Mouse (Mus musculus): ENCODE results near the gene Crat.

Crat gene

DNA sequence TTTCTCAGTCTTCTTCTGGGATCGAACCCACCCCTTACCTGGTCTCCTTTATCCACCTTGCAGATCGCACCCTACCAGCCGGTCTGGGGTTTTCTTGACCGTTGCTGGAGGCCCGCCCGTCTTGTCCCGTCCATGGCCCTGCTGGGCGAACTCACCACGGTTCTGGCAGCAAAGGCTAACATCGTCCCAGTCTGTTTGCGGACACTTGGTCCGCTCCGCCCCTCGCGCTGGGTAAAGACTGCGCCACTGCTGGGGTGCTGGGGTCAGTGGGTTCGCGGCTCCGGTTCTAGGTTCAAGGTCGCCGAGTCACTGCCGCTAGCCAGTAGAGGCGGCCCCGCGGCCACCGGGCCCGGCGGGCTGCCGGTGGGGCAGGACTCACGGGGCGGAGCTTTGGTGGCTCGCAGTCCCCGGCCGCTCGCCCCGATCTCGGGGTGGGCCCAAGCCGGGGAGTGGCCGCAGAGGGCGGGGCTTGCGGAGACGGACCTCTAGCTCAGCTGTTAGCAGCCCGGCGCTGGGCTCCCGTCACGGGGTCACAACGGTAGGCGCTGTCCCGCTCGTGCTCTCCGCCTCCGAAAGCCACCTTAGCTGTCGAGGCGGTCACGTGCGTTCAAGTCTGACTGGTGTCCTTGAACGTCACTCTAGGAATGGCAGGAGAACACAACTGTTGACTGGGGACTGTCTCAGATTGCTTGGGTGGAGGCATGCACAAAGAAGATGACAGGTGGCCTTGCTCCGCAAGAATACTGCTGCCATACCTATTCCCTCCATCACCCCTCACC, at the start of gene Crat:
Gene Crat (minus strand): TSS at position 657 of the 779 bp plus-strand sequence.
- DNase-seq, result peak; percentile 89 to 94

DNA sequence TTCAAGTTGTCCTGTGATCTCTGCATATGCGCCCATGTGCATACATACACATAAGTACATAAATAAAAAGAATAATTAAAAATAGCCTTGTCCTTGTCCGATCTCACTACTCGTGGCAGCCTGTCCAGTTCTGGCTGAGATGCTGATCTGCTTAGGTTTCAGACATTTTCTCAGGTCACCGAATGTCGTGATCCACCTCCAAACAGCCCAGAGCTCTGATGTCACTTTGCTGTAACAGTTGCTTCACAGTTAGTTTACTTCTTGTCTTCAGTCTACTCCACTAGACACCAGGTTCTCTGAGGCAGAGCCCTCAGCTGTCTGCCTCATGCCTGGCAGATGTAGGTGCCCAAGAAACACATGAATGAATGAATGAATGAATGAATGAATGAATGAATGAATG, 48.8 kb upstream of the Crat start:
- no peak for DNase-seq

DNA sequence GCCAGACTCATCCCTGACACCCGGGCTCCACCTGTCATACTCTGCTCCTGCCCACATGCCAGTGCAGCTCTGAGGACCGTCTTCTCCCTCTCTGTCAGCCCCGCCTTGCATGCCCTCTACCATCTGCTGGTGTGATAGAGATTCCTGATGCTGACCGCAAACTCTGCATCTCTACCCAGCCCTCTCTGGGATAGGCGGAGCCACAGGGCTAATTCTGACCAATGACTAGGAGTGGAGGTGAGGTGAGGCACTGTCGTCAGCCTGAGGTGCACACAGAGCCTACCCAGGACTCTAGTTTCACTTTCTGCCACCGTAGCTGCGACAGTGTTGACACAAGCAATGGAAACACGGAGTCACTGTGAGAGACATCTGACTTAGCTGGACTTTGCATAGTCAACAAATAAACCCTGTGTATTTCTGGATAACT, 48.3 kb upstream of the Crat start:
- peak; percentile 73 to 76 for DNase-seq

- no peak for DNase-seq
Measured at GRCm38 (mm10) chr2:30463341-30463761, 47.7 kb upstream of the Crat start.

DNA sequence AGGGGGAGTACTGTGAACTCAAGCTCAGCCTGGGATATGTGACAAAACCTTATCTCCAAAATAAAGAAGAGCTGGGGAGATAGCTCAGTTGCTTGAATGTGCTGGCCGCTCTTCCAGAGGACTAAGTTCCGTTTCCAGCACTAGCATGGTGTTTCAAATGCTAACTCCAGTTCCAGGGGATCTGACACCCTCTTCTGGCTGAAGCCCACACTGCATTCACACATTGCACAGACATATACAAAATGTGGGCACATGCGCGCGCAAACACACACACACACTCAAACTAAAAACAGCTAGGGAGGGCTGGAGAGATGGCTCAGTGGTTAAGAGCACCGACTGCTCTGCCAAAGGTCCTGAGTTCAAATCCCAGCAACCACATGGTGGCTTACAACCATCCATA, 43.6 kb upstream of the Crat start:
- DNase-seq, result no peak

- DNase-seq, result no peak
Measured at GRCm38 (mm10) chr2:30458349-30458748, 42.7 kb upstream of the Crat start.

- DNase-seq, result no peak
Measured at GRCm38 (mm10) chr2:30456104-30456980, 40.7 kb upstream of the Crat start.

DNA sequence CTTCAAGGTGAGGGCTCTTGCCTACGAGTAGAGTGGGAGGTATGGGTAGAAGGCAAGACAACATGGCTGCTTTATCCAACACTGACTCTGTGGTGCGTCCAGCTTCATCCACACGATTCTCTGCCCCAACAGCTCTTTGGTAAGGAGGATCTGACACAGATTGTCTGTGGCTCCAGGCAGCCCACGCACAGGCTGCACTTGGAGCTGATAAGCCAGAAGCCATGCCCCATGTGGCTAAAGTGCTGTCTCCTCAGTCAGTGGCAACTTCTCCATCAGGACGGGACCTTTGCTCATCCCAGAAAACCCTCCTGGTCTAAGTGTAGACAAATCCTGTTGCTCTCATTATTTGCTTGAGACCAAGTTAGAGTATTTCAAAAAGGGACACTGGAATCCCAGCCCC, 39.0 kb upstream of the Crat start:
- DNase-seq, result no peak

GRCm38 (mm10) chr2:30453570-30453969, 38.0 kb upstream of the Crat start:
- no peak for DNase-seq

- DNase-seq, result no peak
Measured at GRCm38 (mm10) chr2:30451525-30451924, 35.9 kb upstream of the Crat start.

- DNase-seq, result no peak
Measured at GRCm38 (mm10) chr2:30450530-30450929, 34.9 kb upstream of the Crat start.

- DNase-seq, result no peak
Measured at GRCm38 (mm10) chr2:30448371-30448770, 32.8 kb upstream of the Crat start.

DNA sequence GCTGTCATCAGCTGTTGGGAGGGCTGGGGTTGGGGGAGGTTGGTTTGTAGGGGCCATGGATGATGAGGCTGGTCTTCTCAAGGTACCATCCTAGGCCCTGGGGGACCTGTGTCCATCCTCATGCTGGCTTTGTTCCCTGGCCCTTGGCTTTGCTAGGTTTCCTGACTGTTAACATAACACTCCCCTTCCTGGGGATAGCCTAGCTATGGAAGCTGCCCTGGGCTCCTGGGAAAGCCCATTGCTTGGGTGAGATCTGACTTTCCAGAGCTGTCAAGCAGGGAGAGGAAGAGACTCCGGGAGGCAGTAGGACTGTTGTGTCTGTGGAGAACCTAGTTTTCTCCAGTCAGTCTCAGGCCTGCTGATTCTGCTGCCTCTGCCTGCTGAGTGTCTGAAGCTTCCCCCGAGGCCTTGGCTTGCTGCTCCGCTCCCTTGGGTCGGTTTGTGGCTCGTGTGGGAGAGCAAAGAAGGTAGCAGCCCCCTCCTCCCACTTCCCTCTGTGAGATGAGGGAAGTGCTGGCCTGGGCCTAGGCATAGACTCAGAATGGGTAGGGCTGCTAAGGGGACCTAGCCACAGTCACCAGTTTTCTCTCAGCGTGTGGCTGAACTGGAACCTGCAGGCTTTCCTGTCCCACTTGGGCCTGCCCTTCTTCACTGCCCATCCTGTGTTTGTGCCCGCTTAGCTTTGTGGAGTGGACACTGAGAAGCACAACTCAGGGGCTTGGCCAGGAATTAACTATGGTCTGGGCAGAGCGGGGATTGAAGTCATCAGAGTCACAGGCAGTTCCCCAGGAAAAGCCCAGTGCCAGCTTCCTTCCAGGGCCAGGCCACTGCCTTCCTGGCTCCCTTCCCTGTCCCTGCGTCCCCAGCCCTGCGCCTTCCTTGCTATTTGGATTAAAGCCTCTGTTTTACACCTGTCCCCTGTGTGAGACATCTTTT, 31.5 kb upstream of the Crat start:
- peak; percentile 59 to 60 for DNase-seq

- DNase-seq, result no peak
Measured at GRCm38 (mm10) chr2:30445312-30445711, 29.7 kb upstream of the Crat start.

GRCm38 (mm10) chr2:30444450-30444849, 28.8 kb upstream of the Crat start:
- DNase-seq, result no peak

DNA sequence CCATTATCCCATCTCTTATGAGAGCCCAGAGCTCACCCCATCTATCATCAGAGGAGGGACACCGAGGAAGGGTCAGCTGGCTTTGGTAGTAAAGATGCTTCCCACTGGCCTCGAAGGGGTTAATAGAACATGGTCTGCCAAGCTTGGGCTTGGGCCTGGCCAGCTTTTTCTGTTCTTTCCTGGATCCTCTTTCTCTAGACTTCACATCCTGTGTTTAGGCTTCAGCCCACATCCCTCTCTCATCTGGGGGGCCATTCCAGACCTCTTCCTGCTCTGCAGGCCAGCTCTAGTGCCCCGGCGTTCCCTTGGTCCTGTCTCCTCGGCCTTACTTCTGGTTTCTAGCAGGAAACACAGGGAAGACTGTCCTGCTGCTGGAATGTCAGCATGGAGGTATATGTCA, 28.4 kb upstream of the Crat start:
- DNase-seq, result no peak

GRCm38 (mm10) chr2:30443281-30443680, 27.7 kb upstream of the Crat start:
- no peak for DNase-seq

DNA sequence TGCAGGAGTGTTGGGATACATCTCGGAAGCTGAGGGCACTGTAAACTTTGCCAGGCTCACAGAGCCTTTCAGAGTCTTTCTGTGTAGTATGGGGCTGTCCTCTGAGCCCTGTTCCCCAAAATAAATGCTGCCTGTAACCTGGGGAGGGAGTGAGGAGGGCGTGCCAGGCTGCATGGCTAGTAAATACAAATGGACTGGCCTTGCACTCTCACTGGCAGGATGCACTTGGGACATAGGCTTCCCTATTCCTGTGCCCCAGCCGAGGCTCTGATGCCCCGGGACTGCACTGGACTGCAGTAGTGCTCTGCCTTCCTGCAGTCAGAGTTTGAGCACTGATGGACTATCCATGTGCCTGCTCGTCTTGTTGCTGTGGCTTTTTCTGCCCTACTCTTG, 26.9 kb upstream of the Crat start:
- no peak for DNase-seq

DNA sequence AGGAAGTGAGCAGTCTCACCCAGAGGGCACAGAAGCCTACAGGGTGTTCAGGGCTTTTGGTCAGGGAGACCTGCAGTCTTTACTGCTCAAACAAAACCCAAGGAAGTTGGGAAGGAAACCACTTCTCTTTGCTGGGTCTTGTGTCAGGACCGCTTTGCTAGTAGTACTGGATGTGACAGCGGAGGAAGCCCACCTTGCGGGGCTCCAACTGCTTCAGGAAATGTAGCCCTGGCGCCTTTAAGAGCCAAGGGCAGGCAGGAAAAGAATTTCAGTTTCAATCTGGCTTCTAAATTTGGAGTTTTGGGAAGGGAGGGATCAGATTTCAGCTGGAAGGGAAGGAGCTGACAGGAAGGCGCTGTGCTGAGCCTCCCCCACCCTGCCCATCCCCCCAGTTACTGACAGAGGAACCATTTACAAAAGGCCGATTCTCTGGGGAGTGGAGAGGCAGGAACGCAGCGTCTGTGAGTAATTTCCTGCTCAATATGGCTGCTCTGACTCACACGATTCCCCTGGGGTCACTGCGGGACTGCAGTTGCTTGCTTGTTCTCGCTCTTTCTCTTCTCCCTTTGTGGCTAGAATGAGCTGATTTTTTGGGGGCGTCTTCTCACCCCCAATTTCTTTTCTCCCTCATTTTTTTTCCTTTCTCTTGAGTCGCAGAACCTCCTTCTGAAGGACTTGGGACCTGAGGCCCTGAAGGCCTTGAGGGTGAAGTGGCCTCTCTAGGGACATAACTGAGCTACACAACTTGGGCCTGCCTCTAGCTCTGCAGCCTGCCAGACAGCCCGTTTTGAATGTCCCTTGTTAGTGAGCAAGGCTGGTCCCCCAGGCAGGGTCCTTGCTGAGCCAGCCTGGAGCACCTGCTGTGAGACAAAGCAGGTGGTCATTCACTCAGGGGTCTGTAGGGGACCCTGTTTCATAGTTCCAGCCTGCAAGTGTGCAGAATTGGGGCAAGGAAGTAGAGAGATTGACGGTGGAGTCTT, 26.2 kb upstream of the Crat start:
- DNase-seq, result peak; percentile 54 to 55

DNA sequence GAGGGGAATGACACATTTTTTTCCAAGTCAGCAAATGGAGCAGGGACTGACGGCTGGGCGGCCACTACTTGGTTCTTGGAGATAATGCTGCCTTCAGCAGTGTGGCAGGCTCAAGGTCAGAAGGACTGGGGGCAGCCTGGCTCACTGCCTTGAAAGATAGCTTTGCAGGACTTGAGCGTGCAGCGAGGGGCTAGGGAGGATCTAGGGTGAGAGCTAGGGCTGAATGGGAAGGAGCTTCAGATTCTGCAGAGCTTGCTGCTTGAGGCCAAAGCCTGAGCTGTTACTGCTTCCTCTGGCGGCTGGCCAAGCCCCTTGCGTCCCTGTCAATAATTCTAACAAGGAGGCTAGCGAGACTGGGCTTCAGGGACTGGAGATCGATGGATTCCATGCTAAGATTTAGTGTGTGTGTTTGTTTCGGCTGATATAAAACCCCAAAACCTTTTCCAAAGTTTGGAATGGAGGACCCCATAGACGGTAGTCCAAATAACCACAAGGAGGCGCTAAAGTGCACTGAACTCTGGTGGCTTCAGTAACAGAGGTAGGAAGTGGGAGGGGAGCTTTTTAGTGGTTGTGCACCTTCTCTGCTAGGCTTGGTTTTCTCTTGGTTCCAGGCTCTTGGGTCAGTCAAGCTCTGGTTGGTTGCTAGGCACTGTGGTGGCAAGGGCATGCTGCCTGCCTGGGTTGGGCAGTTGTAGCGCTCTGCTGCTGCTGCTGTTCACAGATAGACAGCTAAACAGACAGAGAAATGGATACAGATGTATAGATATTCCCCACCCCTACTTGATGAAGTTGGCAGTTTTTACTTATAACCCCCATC, 25.3 kb upstream of the Crat start:
- DNase-seq, result peak; percentile 51 to 56
